Mouse (Mus musculus) ovary, postnatal 14 days (tissue): ENCODE data around the gene Zwilch.
"Not testable (repeated sequence)": the region's sequence is repeated elsewhere in the genome, so short reads cannot be mapped to it uniquely, and the experiment has no call there.

ENCODE experiments used
- DNase-seq: peaks from one replicate; pipeline ENCODE4 v3.0.0; 2022; ENCODE audit warnings: low spot score

Zwilch gene

DNA sequence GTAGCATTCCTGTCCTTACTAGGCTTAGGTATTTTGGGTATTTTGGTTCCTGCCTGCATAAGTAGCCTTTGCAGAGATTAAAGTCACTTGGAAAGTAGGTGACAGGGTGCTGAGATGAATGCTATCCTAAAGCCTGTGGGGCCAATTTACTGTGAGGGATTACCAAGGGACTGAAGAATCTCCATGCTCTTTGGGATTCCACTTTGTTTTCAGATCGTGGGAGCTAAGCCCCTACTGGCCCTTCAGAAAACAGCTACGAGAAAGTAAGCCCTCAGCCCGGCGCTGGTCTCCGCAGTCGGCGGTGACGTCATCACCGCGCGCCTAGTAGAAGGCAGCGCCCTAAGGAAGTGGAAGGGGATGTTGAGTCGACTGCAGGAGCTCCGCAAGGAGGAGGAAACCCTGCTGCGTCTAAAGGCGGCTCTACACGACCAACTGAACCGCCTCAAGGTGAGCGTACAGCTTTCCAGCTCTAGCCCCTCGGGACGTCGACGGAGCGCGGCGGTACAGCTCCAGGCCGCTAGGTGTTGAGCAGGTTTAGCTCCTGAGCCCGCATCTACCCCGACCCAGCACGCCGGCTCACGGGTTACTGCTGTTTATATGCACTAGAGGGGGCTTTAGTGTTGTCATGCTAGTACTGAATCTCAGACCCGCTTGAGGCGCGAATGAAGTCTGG is 6.2 kb upstream of the Zwilch start, which contains the start of gene Snapc5:
Gene Snapc5, plus strand, starts transcription at position 301 of the 673 bp plus-strand sequence.
- peak; percentile 83 for DNase-seq

- DNase-seq, result no peak
Measured at GRCm38 (mm10) chr9:64178610-64178973, 5.7 kb upstream of the Zwilch start.

DNA sequence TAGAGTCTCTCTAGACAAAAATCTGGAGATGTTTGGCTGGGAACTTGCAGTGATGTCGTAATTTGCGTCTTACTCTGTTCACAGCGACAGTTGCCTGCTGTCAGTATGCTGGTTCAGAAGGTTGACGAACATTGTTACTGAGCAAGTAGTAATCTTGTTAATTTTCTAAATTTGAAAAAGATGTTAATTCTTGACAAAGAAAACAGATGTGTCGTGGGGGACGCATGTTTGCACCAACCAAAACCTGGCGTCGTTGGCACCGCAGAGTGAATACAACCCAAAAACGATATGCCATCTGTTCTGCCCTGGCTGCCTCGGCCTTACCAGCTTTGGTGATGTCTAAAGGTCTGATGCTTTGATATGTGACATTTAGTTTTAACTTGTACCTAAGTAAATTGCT is 2.5 kb upstream of the Zwilch start:
- no peak for DNase-seq

DNA sequence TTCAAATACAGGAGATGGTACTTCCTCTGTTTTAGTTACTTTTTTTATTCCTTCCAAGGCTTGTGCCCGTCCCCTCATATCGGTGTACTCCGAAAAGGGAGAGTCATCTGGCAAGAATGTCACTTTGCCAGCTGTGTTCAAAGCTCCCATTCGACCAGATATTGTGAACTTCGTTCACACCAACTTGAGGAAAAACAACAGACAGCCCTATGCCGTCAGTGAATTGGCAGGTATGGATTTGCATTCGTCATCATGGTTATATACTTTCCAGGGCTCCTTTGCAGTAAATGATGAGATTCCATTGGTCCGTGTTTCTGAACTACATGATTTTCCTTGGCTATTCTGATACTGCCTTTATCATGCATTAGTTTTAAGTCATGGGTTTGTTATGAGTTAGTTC is 1.9 kb upstream of the Zwilch start:
- no peak for DNase-seq

DNA sequence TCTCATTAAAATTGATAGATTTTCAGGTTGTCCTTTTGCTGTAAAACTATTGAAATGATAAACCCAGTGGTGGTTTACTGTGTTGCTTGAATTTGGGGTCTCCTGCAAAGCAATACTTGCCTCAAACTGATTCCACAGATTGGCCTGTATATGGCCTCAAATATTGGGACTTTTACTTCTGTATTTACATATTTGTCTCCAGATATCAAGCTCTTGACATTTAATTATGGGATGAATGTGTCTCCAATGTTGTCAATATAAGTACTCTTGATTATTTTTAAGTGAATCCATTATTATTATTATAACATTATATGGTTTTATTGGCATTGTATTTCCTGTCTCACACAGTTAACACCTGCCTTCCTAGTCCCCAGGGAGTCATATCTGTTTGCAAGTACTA is 1.4 kb upstream of the Zwilch start:
- DNase-seq, result no peak

DNA sequence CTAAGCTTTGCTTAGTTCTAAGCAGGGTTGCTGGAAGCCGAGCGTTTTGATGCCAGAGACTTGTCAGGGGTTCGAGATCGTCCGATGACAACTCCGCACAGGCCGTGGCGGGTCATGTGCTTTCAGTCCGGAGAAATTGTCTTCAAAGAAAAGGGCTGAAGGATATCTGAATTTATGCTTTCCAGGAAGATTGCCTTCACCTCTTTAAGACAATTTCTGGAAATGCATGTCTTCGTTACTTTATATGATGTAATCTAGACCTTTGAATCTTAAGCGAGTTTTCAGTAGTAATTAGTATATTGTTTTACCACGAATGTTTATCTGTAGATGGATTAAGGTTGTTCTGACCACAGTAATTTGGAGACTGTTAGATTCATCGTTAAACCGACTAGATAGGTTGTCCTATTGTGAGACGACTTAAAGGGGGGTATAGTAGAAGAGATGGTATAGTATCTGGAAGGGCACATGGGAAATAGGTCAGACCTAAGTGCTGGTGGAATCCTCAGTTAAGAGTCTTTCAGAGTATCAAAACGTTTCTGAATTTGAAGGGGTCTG is 839 bp upstream of the Zwilch start:
- DNase-seq, result no peak

- no peak for DNase-seq
Measured at GRCm38 (mm10) chr9:64172145-64172815, 624 bp downstream of the Zwilch start.

- DNase-seq, result not testable (repeated sequence)
Measured at GRCm38 (mm10) chr9:64169967-64170366, 2.9 kb downstream of the Zwilch start.

DNA sequence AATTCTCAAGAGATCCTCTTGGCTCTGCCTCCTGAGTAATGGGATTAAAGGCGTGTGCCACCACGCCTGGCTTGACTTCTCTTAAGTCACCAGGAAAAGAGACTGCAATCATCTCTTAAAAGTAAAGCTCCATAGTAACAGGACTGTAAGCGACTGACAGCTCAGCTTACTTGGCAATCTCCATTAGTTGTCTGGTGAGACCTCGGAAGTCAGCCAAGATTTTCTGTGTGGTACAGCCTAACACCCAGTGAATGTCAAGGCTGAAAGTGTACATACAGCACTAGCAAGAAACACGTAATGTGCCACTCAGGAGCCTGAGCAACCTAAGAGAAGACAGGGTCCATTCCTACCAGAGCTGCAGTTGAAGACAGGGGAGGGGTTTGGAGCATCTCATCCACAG is 12.4 kb downstream of the Zwilch start:
- DNase-seq, result no peak

GRCm38 (mm10) chr9:64156641-64157040 is 16.3 kb downstream of the Zwilch start:
- no peak for DNase-seq

- DNase-seq, result no peak
Measured at GRCm38 (mm10) chr9:64139879-64140278, 33.0 kb downstream of the Zwilch start.

- DNase-seq, result peak; percentile 39
Measured at GRCm38 (mm10) chr9:64138896-64139295, 34.0 kb downstream of the Zwilch start.

DNA sequence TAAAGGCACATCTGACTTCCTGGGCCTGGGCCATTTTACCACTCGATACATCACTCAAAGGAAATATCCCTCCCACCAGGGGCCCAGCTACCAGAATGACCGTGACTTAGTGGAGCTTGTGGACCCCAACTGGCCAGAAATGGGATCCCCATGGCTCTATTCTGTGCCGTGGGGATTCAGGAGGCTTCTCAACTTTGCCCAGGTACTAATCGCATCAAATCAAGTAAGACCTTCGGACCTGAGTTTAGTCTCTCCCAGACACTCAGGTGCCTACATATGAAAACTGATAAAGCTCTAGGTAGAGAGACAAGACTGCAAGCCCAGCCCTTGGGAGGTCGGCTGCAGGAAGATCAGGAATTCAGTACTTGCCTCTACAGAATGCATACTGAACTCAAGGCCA is 41.3 kb downstream of the Zwilch start:
- DNase-seq, result no peak

GRCm38 (mm10) chr9:64126121-64126520 is 46.8 kb downstream of the Zwilch start:
- no peak for DNase-seq

- DNase-seq, result no peak
Measured at GRCm38 (mm10) chr9:64125307-64125706, 47.6 kb downstream of the Zwilch start.

- not testable (repeated sequence) for DNase-seq
Measured at GRCm38 (mm10) chr9:64124846-64125245, 48.1 kb downstream of the Zwilch start.

- no peak for DNase-seq
Measured at GRCm38 (mm10) chr9:64122601-64123000, 50.3 kb downstream of the Zwilch start.

DNA sequence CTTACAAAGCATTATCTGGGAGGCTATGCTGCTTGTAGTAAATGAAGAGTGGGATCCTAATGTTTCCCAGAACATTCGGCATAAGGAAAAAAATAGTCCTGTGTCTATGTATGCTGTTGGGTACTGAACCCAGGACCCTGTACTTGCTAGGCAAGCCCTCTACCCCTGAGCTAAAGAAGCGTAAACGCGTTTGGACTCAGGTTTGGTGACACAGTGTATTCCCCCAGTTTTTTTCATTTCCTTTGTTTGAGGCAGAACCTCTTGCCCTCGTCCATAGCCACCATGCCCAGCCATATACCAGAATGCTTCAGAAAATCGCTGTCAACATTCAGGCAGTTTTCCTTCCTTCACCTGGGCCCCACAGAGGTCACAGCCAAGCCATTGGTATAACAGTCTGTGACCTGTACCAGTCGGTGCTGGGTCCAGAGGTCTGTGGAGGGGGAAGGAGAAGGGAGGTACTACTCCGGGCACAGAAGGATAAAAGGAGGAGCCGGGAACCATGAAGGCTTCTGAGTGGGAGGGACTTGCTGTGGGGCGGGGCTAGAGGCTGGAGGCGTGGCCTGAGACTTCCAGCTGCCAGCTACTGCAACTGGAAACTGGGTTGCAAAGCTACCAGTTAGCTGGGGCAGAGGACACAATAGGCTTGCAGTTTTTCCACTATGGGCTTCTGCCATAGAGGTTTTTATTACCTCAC is 52.2 kb downstream of the Zwilch start:
- DNase-seq, result no peak

DNA sequence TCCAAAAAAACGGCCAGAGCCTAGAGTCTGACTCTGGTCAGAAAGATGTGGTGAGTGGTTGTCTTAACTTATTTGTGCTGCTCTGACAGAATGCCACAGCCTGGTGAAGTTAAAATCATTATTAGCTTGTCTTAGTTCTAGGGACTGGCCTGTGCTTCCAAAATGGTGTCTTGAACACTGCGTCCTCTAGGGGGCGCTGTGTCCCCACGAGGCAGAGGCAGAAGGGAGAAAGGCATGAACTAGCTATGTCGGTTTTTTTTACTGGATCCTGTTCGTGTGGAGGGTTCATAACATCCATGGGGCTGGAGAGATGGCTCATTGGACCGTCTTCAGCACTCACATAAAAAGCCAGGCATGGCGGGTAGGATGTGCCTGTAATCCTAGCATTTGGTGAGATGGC is 53.0 kb downstream of the Zwilch start:
- DNase-seq, result peak; percentile 34

GRCm38 (mm10) chr9:64116876-64117275 is 56.0 kb downstream of the Zwilch start, which contains the start of gene Lctl:
Gene Lctl, plus strand, starts transcription at chr9:64117147.
- peak; percentile 27 for DNase-seq

DNA sequence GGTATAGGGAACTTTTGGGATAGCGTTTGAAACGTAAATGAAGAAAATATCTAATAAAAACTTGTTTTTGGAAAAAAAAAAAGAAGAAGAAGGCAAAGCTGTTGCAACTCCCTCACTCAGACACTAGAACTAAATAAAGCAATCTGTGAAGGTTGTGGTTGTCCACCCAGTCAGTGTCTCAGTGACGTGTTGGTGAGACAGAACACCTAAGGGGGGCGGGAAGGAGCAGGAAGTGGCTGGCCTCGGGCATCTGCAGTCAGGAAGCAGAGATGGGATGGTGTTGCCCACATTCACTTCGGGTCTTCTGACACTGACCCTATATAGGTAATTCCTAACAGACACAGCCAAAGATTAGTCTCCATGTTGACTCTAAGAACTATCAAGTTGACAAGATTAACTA is 57.1 kb downstream of the Zwilch start:
- DNase-seq, result no peak

DNA sequence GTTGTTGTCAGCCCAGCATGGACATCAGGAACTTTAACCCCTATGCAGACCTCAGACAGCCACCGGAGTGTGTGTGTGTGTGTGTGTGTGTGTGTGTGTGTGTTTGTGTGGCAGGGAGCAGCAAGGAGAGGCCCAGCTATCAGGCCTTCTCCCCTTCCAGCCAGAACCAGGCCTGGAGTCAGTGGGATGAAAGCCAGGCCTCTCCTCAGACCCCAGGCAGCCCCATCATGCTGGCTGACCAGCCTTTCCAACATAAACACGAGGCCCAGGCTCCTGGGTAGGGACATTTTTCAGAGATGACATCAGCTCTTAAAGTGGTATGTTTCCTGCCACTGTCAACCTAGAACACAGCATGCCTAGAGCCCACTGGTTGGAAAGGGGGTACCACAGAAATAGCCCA is 58.3 kb downstream of the Zwilch start:
- no peak for DNase-seq

DNA sequence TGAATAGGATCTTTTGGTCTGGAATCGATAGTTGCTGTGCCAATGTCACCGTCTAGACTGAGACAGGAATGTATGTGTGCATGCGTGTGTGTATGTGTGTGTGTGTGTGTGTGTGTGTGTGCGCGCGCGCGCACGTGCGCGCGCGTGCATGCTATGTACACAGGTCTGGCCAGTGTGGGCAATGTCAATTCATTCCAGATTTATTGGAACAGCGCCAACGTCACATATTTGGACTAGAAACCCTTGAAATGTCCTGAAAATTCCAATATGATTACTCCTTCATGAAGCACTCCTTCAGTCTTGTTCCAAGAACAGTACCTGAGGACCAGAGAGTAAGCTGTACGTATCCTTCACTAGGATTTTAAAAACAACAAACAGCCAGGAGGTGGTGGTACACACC is 62.4 kb downstream of the Zwilch start:
- no peak for DNase-seq
